Mouse (Mus musculus) cerebellum, postnatal 4 days (tissue): ENCODE measurements around the gene Fntb.

ENCODE experiments used
- DNase-seq, 2 experiments: peaks; one replicate each; pipeline ENCODE4 v3.0.0; 2022; ENCODE audit warnings: low spot score in 2 of 2, mixed read lengths in 1 of 2

Fntb gene

DNA sequence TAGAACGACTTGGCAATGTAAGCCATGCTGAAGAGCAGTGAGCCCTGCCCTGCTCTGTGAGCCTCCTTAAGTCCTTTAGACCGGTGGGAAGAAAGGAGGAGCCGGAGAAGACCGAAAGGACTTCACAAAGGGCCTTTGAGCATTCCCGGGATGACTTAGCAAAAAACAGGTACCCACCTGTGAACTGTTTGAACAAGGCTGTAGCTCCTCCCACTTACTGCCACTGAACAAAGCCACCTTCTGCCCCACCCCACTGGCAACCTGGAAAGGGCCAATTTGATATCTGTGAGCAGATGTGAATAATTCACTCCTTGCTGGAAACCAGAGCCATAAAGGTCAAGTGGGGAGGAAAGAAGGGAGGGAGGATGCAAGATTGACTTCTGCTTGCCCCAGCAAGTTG is 30.0 kb downstream of the Fntb start, which contains the start of gene Gpx2:
Gpx2 (minus strand) TSS at position 205 of the 400 bp plus-strand sequence.
- no peak for DNase-seq

DNA sequence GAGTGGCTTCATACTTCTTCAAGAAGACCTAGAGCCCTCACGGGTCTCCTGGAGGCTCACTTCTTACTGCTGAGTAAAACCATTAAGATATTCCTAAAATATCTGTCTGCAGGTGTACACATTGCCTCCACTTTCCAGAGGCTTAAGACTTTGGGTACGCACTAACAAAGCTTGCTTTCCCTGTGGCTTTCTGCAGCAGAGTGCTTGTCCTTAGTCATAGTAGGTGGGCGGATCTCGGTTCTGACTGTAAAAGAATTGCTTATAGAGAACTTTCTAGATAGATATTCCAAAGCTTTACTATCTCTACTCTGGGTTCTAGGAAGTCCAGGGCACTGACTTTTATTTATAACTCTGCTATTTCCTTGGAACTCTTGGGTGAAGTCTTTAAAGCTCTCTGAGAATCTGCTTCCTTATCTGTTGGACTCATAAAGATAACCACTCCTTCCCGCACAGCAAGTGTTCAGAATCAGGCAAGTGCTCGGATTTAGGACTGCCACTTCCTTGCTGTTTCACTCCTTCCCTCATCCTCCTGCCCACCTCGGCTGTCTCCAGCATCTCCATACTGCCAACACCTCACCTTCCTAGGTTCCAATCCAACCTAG is 31.6 kb downstream of the Fntb start:
- no peak for DNase-seq

DNA sequence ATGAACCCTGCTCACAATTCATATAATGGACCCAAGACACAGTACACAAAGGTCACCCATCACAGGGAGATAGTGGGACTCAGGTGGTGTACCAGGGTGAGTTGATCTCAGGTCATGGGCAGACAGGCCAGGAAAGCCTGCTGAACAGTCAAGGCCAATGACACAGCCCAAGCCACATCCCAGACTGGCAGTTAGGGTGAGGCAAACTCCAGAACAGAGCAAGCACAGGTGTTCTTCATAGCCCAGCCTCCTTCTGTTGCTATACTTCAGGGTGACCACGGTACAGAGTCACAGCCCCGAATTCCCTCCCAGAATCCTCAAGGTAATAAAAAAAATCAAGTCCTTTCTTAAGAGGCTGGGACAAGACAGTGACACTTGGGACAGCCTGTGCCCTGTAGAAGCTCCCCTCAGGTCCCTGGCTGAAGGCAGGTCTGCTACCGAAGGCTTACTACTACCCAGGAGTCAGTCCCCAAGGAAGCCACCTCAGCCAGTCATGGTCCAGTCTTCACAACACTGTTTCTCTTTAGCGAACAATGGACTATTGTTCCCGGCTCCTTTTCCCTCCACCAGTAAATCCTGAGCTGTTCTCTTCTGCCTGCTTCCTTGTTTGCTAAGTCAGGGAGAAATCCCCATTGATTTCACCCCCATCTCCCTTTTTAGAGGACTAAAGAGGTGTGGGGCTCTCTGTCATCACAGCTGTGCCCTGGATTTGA is 32.8 kb downstream of the Fntb start:
- no peak for DNase-seq

DNA sequence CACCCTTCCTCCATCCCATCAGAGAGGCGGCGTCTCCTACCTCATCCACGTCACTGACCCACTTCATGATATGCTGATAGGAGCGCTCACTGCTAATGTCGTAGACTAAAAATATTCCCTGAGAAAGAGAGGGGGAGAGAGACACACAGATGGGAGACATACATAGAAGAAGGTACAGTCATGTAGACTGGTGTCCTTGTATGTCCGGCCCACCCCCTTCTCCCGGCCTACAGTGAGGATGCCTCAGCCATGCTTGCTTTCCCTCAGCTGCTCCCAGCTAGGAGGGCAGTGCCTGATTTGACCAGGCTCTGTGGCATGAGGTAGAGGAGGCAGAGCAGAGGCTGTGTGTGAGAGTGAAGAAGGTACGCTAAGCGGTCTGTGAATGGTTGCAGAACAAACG is 37.6 kb downstream of the Fntb start:
- DNase-seq = no peak

DNA sequence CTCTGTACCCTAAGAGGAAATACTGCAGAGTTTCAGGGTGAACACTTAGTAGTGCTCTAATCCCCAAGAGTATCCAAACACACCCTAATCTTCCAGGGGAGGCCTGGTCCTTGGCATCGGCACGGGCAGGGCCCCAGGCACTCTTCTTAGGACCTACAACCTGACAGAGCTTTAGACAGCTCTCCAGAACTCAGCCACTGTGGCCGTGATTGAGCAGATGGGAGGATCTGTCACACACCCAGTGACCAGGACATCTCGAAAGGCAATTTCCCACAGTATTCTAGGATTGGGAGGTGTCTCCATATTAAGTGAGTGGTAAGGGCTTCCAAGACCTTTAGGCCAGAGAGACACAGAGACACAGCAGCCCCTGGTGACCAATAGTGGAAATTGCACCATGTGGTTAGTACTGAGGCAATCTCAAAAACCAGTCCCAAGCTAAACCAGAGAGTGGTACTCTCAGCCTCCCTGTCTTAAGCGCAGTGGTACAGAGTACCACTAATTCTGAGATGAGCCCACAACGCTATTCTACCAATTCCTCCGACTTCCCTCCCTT is 38.4 kb downstream of the Fntb start:
- peak in 1 of 2 experiments; percentile 46 for DNase-seq

DNA sequence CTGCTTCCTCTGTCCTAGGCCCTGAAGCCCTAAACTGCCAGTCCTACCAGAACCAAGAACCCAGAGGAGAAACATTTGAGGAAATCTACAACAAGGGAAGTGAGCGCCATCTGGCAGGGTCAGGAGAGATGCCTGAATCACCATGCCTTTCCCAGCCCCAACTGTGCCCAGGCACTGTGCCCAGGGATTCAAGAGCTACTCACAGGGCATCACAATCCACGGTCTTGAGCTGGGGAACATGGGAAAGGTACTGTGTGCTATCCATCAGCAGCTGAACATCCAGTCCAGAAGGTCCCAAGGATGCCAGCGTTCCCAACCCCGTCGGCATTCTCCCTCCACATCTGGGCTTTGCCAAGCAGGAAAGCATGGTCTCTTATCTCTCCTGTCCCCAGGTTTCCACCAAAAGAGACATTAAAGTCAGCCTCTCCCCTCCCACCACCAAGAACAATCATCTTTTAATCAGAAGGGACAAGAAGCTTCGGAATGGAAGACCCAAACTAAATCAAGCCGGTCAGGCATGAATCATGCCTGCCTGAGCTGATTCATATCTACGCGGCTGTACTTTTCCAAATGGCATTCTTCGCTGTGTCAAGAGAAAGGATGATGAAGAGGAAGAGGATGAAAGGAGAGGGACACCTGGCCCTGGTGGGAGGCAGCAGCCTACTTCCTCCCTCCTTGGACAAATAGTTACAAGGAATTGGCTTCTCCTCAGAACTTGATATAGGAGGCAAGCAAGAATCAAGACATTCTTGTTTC is 39.8 kb downstream of the Fntb start:
- peak in 1 of 2 experiments; percentile 55 for DNase-seq

DNA sequence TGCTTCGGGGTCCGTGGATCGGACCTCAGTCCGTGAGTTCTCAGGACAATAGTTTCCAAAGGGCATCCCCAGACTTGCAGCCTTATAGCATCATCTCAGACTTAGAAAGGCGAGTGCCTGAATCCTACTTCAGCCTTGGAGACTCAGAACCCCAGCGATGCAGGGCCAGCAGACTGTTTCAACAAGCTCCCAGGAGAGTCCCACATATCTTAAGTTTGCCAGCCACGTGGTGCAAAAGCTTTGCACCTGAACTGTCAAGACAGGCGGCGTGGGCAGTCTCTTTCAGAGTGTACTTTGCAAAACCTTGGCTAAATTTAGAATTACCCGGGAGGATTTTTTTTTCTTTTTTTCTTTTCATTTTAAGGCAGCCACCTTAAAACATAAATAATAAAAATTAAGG is 42.4 kb downstream of the Fntb start:
- DNase-seq = no peak

DNA sequence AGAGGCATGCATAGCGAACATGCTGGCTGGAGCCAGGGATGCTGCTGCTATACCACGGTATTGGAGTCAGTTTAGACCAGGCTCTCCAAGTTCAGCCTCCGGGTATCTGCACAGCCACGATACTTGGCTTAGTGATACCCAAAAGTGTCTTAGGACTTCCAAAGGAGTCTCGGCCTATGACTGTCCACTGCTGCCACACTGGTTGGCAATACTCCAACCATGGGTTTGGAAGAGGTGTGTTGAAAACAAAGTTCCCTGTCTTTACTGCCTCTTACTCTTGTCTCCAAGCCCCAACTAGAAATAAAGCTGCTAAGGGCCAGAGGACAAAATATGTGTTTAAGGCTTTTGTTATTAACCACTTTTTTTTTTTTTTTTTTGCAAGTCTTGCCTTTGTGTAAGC is 45.1 kb downstream of the Fntb start:
- no peak for DNase-seq

DNA sequence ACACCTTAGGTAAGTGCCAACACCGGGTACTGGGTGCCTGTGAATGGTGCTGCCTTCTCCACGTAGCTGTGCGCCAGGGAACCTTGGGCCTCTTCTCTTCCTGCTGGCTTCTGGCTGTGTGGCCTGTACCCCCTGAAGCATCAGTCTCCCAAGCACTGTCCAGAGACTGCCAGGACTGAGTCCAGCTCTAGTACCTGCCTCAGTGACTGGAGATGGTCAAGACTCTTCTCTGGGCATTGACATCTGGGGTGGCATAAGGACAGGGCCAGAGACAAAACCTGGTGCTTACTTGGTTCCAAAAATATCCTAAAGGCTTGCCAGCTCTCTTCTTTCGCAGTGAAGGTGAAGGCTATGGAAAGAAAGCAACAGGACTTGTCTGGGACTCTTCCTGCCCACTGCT is 45.6 kb downstream of the Fntb start:
- no peak for DNase-seq

DNA sequence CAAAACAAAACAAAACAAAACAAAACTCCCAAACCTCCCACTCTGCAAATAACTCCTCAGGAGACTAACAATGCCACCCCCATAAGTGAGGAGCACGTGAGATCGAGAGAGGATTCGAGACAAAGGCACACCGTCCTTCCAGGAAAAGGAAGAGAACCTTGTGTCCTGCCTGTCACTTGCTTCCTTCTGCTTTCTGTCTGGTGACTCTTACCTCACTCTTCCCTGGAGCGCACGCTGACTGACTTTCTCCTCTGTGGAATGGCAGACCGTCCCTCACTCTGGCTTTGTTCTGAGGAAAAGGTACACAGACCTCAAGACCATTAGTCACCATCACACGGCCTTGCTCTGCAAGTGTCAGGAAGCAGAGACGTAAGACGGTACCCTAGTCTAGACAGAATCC is 48.2 kb downstream of the Fntb start:
- DNase-seq = no peak

DNA sequence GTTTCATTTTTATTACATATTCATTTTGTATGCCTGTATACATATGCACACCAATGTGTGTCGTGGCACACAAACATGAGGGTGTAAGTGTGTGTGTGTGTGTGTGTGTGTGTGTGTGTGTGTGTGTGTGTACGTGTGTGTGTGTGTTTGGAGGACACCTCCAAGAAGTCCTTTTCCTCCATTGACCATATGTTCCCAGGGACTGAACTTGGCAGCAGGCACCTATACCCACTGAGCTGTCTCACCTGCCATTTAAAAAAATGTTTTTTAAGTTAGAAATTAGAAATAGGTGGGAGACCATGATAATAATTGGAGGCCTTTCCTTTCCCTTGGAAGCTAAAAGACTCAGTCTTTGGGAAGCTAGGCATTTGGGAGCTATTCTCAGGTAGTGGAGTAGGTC is 48.7 kb downstream of the Fntb start:
- DNase-seq = no peak

DNA sequence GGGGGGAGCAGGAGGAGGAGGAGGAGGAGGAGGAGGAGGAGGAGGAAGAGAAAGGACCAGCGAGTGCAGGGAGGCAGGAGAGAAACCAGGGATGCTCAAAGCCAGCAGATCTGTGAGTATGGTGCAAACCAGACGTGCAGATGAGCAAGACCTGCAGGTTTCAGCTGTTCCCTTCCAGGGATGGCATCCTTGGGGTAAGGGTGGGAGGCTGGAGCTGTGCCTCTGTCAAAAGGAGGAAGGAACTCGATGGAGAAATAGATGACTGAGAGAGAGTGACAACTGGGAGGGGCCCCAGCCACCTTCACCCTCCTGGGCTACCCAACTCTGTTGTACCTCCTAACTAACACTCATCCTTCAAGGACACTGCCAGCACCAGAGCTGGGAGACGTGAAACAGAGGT is 51.3 kb downstream of the Fntb start:
- no peak for DNase-seq

DNA sequence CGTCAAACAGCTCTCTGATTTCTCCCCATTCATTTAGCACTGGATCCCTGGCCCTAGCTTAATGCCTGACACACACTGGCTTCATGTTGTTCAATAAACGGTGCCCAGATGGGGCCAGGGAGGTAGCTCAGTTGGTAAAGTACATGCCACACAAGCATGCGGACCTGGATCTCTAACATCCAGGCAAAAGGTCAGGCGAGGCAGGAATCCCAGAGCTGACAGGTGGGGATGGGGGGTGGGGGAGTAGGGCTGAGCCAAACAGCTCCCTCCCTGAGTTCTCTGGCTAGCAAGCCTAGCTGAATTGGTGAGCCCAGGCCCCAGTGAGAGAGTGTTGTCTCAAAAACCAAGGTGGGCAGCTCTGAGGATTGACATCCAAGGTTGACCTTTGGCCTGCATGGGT is 51.8 kb downstream of the Fntb start:
- no peak for DNase-seq

DNA sequence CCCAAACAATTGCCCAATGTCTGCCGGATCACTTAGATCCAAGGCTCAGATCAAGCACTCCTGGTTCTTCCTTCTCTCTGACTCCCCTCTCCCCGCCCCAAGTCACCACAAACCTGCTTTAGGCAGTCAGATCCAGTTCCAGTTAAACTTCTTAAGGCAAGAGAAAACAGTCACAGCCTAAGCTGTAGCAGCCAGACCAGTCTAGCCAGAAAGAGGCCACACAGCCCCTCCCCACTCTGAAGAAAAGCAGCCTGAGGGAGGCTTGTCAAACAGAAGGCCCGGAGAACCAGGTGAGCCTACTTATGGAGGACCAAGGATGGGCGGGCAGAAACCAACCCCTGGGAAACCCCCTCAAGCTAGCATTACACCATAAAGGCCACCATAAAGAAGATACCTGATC is 52.7 kb downstream of the Fntb start:
- DNase-seq = no peak

DNA sequence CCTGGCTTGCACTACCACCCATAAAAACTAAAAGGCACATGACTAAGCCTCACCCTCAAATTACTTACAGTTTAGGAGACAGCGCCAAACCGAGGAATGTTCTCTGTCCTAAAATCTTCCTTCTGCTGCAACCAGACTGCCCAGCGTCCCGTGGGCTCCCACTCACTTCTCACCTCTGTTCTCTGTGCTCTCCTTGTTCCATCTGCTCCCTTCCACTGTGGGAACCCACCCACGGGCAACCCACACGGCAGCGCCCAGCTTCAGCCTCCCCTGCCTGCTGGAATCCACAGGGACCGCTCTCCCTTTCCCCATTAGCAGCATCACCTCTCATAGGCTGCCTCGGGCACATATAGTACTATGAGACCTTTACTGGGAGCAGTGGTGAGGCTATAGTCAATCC is 53.5 kb downstream of the Fntb start:
- DNase-seq = no peak

DNA sequence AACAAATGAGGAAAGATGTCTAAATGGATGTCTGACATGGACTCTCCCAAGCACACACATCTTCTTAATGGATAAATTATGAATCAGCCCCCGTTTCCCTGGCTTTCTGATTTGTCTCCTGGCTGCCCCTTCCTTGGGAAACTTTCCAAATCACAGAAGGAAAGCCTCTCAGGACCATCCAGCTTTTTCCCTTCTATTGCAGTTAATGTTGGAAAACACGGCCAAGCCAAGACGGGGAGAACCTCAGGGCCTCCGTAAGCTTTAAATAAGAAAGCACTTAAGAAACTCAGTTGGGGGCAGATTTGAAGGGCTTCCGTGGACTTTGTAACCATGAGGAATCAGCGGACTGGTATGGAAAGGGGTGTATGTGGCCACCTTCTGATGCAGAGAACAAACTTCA is 54.4 kb downstream of the Fntb start:
- no peak for DNase-seq

DNA sequence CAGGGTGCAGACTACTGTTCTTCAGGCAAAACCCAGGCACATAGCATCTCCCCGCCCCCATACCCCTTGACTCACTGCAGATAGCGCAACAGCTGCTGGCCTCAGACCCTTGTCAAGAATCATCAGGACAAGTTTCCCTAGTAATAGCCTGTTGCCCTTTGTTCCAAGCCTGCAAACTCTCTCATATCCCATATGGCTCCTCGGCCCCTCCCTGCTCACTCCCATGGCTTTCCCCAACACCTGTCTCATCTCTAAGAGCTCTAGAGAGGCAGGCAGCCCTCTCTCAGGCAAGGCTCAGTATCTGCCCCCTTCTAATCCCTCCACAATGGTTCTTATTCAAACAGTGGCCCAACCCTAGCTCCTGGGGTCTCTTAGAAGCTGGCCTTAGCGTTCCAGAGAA is 55.2 kb downstream of the Fntb start:
- DNase-seq = no peak

DNA sequence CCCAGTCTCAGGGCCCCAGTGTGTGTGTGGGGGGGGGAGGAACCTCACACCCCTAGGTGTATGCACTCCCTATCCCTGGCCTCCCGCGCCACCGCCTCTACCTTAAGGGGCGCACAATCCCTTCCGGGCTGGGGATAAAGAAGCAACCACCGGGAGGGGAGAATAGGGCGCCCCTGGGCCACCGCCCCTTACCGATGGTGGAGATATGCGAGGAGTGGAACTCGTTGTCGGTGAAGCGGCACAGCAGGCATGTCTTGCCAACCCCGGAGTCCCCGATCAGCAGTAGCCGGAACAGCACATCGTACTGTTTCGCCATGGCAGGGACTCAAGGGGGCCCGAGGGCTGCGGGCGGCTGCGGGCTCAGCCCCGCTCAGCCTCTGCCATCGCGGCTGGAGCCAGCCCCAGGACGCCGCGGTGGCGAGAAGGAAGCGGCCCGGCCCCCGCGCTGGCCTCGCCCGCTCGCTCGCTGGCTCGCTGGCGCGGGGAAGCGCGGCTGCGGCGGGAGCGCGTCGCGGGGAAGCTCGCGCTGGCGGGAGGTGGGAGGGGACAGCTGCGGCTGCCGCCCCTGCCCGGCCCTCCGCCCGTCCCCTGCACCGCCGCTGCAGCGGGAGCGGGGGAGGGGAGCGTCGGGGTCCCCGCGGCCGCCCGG is 56.7 kb downstream of the Fntb start:
- peak in 1 of 2 experiments; percentile 48 for DNase-seq

DNA sequence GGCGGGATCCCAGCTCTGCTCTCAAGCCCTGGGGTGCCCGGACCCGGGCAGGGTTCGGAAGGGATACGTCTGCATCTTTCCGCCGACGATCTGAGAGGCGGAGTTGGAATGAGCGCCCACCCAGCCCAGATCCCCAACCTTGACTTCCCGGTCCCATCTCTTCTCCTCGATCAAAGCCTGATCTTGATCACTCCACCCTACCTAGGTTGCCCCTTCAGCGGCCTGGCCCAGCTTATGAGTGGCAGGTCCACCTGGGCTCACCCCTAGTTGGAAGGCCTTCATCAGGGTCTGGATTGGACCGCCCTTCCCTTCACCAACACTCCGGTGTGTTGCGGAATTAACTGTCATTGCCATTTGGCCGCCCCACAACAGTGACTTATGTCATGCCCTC is 57.3 kb downstream of the Fntb start, which contains the start of gene Rab15:
Rab15 (minus strand) TSS at position 258 of the 391 bp plus-strand sequence.
- no peak for DNase-seq

DNA sequence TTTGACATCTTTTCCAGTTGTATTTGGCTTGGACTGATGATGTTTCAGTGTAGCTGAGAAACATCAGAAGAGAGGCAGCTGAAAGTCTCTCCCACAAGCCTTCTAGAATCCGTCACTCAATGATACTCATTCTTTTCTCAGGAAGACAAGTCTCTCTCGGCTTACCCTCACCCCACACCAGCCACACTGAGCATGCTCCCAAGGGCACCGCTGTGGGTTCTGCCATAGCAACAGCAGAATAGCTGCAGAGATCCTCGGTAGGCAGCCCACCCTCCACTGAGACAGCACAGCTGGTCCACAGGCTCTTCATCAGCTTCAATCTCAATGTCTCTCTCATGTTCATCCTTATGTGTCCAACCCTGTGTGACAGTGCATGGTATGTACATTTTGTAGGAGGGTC is 59.9 kb downstream of the Fntb start:
- DNase-seq = no peak

DNA sequence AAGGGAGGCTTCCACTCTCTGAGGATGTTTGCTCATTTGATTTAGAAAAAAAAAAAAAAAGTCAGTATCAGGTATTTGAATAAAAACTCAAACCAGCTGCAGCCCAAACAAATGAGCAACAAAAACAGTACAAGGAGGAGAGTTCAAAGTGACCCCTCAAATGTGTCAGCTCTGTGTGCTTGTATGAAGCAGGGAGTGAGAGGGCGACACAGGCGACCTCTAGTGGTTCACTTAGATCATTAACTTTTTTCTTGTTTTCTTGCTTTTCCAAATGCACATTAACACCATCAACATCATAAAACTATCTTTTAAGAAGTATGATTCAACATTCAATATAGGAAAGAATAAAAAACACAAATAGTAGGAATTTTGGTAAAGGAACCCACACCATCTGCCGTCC is 67.3 kb downstream of the Fntb start:
- no peak for DNase-seq
